Mouse (Mus musculus) gastrocnemius, adult 2 months (tissue): Measurements from ENCODE around the gene Uck2. TPM values are rescaled to one million over a fixed set of nuclear protein-coding genes. Genes with fewer than 3 reads are reported as not detected.

Experiments used
- DNase-seq: peaks from one replicate; pipeline ENCODE4 v3.0.0; 2022
- H3K27ac ChIP-seq: fragments of 200-600 bp; 2 replicates; pipeline ENCODE4 v1.8.1; 2022; ENCODE audit warnings: mild to moderate bottlenecking
- H3K4me3 ChIP-seq: fragments of 200-600 bp; 2 replicates; pipeline ENCODE4 v1.8.1; 2022; ENCODE audit warnings: mild to moderate bottlenecking, moderate library complexity
- CTCF ChIP-seq: fragments of 200-600 bp; IDR thresholded peaks from 2 replicates; pipeline ENCODE4 v1.8.1; 2022; ENCODE audit warnings: antibody characterized with exemption, mild to moderate bottlenecking, moderate library complexity
- intact Hi-C: fragments of 180-260 bp; cut with DNase I; formaldehyde crosslinking; loops from one replicate; pipeline ENCODE4 v1.15.1; 2025
- microRNA-seq: library from miRNA; unstranded; fragments of <30 nt; microRNA quantifications from one replicate; pipeline ENCODE4 v1.2.0, GENCODE M21; 2021
- total RNA-seq, 2 experiments: library from RNA; stranded (reverse); gene quantifications; 2 replicates each; pipeline ENCODE4 v1.2.3; 2021

Gene Uck2
- total RNA-seq, 2 experiments from 2014 or later: 14.1 to 22.4 TPM

GRCm38 (mm10) chr1:167215460-167215859 lies 69.7 kb downstream of the Uck2 start:
- intact Hi-C loops: loop anchor here (10.0 kb wide), 1 partner anchor 211 kb away; the partner anchor contains the start of gene Fam78b
- no peak for DNase-seq
- no peak overlapping the region for H3K27ac ChIP-seq
- no peak overlapping the region for H3K4me3 ChIP-seq
- TF ChIP-seq CTCF: no peak

- H3K4me3 ChIP-seq: no peak overlapping the region
- DNase-seq: no peak
- intact Hi-C loops: loop anchor here (1.0 to 10.0 kb wide), 3 partner anchors 208 to 476 kb away; partner anchors contain the start of gene Fam78b
These were observed 72.4 kb downstream of the Uck2 start for GRCm38 (mm10) chr1:167212710-167213109.

GRCm38 (mm10) chr1:167211979-167212614 lies 73.0 kb downstream of the Uck2 start:
- peak; percentile 45 for DNase-seq
- peak; percentile 85 for TF ChIP-seq CTCF
- no peak overlapping the region for H3K4me3 ChIP-seq
- intact Hi-C loops: loop anchor here (1.0 to 10.0 kb wide), 3 partner anchors 207 to 475 kb away; partner anchors contain the start of gene Fam78b
- no peak overlapping the region for H3K27ac ChIP-seq

More at GRCm38 (mm10) chr1:167212710-167213109, 72.4 kb downstream of the Uck2 start:
- H3K27ac ChIP-seq: no peak overlapping the region
- no peak for TF ChIP-seq CTCF

- TF ChIP-seq CTCF: no peak
- Histone ChIP-seq H3K4me3 (no peak overlapping the region), H3K27ac (no peak overlapping the region)
- DNase-seq: no peak
- intact Hi-C loops: no loop called here
These were observed 76.3 kb downstream of the Uck2 start for GRCm38 (mm10) chr1:167208816-167209215.

- no peak for DNase-seq
- Histone ChIP-seq H3K4me3 (no peak overlapping the region), H3K27ac (no peak overlapping the region)
- intact Hi-C loops: no loop called here
- TF ChIP-seq CTCF: no peak
These were observed 79.9 kb downstream of the Uck2 start for GRCm38 (mm10) chr1:167205177-167205750.

- intact Hi-C loops: no loop called here
- Histone ChIP-seq H3K4me3 (no peak overlapping the region), H3K27ac (no peak overlapping the region)
- TF ChIP-seq CTCF: no peak
- DNase-seq: no peak
These were observed 80.7 kb downstream of the Uck2 start for GRCm38 (mm10) chr1:167204421-167204820.

- H3K27ac ChIP-seq: no peak overlapping the region
- intact Hi-C loops: no loop called here
- no peak for TF ChIP-seq CTCF
- H3K4me3 ChIP-seq: no peak overlapping the region
- no peak for DNase-seq
These were observed 90.4 kb downstream of the Uck2 start for GRCm38 (mm10) chr1:167194766-167195165.

- no peak overlapping the region for H3K4me3 ChIP-seq
- TF ChIP-seq CTCF: no peak
- intact Hi-C loops: no loop called here
- DNase-seq: no peak
- no peak overlapping the region for H3K27ac ChIP-seq
These were observed 97.3 kb downstream of the Uck2 start for GRCm38 (mm10) chr1:167187791-167188190.

- no peak for TF ChIP-seq CTCF
- intact Hi-C loops: no loop called here
- DNase-seq: no peak
- H3K27ac ChIP-seq: no peak overlapping the region
- H3K4me3 ChIP-seq: no peak overlapping the region
These were observed 103.1 kb downstream of the Uck2 start for GRCm38 (mm10) chr1:167181919-167182616.

Small RNAs within 50 kb of the gene (microRNA-seq; reads per million reads assigned to microRNA genes)
- gene Mir6347: not detected

Other genes with a start within 250 kb of the Uck2 start
- gene Tmco1, start 23.1 kb upstream of the Uck2 start, total RNA-seq: 10 to 100 TPM; 33.2 to 40.4 TPM
- gene Aldh9a1, start 64.7 kb upstream of the Uck2 start, total RNA-seq: 1 to 10 TPM; 4.1 to 5.8 TPM
- 100 to 1,000 TPM; 147 to 151 TPM for gene Mgst3, start 108.5 kb upstream of the Uck2 start, total RNA-seq
- 10 to 100 TPM in 1 of 2 experiments, 1 to 10 TPM in 1; 6.5 to 13.1 TPM for gene Lrrc52, start 181.5 kb upstream of the Uck2 start, total RNA-seq